Mouse (Mus musculus): ENCODE measurements at regions not wholly inside any gene's neighbourhood (a gene's known extent, or its start where the extent isn't known, plus 50 kb on each side); places are given as distances from the start of the nearest gene placed in this dataset.

DNA sequence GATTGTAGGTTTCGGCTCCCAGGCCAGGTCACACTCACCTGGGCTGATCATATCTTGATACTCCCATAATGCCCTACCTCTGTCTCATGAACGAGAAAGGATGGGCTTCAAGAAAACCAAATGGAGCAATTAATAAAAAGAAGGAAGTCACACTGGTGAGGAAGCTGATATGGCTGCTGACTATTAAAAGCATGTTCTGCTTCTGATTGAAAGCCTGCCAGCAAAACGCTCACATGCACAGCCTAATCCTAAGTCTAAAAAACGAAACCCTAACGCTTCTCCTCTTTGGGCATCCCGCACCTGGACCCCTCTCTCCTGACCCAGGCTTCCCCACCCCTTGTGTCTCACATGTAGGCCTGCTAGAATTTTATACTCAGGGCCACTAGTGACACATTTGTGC is 230.8 kb upstream of the Klf4 start:
- no peak for TF ChIP-seq EP300 (IDR thresholded peaks at IDR 0.05; ENCODE audit: low read length)
- no peak for TF ChIP-seq CTCF (conservative IDR thresholded peaks at IDR 0.05 in 1 of 2, IDR thresholded peaks at IDR 0.05 in 1 of 2; ENCODE audit: low read depth in 2 of 2, low read length in 2 of 2)
- no peak for TF ChIP-seq KAT2A (IDR thresholded peaks at IDR 0.05; ENCODE audit: insufficient replicate concordance, low read length)

Data from CH12.LX (cell line).